Mouse (Mus musculus) heart, postnatal 14 days (tissue): ENCODE measurements at regions not wholly inside any gene's neighbourhood (a gene's known extent, or its start where the extent isn't known, plus 50 kb on each side); places are given as distances from the start of the nearest gene placed in this dataset.
A peak's percentile ranks its signal among the peaks of the same experiment; 100 is the strongest.
"Not testable (repeated sequence)": the region's sequence is repeated elsewhere in the genome, so short reads cannot be mapped to it uniquely, and the experiment has no call there.

ENCODE experiments used
- DNase-seq, 2 experiments: peaks; one replicate each; pipeline ENCODE4 v3.0.0; 2021 to 2022
- intact Hi-C: fragments of 180-260 bp; cut with DNase I; formaldehyde crosslinking; loops from one replicate; pipeline ENCODE4 v1.15.1; 2025

DNA sequence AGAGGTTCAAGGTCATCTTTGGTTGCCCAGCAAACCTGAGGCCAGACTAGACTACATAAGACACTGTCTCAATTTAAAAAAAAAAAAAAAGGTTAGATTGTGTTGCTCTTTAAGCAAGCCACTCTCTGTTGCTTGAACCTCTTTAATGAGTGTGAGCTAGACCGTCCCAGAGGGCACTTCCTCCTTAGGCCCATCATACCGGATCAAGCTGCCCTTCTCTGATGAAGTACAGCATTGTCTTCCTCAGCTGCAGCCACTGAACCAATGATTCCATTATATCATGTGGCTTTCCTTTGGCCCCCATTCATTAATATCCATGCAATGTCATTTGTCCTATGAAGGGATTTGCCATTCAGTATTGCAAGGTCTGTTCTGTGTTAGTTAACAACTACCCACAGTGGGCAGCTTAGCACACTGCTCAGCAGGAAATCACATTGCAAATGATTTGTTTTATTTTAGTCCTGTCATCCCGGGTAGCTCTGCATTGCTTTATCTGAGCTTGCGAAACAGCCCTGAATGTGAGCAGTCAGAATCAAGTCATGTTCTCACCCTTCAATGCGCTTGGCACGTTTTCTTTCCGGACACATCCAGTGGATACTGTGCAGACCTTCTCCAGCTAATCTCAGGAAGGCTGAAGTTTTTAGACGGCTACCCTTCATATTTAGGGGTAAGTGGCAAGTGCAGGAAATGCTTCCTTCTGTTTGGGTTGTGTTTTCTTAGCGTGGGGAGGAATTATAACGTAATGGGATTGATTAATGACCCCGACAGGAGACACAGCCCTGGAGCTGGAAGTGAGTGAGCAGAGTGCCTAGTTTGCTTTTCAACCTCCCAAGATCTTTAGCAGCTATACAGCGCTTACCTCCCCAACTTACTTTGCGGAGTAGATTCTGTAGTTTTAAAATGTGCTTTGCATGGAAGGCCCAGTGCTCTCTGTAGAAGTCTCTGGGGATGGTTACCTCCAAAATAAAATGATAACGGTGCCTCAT, 82.2 kb upstream of the Slc25a13 start:
- intact Hi-C loops: loop anchor here (10.0 kb wide), 2 partner anchors 276 to 566 kb away; partner anchors contain the start of genes Dlx6 and Sem1
- DNase-seq: peak; percentile 58 to 60

- intact Hi-C loops: loop anchor here (10.0 kb wide), 2 partner anchors 279 to 569 kb away; partner anchors contain the start of genes Dlx6 and Sem1
- DNase-seq: not testable (repeated sequence)
Measured at GRCm38 (mm10) chr6:6295551-6295950, 78.6 kb upstream of the Slc25a13 start.

GRCm38 (mm10) chr6:6291781-6292180, 74.8 kb upstream of the Slc25a13 start:
- DNase-seq: no peak
- intact Hi-C loops: loop anchor here (10.0 kb wide), 2 partner anchors 283 to 573 kb away; partner anchors contain the start of genes Dlx6 and Sem1

- intact Hi-C loops: loop anchor here (10.0 kb wide), 2 partner anchors 284 to 574 kb away; partner anchors contain the start of genes Dlx6 and Sem1
- DNase-seq: no peak
Measured at GRCm38 (mm10) chr6:6290427-6290826, 73.5 kb upstream of the Slc25a13 start.

DNA sequence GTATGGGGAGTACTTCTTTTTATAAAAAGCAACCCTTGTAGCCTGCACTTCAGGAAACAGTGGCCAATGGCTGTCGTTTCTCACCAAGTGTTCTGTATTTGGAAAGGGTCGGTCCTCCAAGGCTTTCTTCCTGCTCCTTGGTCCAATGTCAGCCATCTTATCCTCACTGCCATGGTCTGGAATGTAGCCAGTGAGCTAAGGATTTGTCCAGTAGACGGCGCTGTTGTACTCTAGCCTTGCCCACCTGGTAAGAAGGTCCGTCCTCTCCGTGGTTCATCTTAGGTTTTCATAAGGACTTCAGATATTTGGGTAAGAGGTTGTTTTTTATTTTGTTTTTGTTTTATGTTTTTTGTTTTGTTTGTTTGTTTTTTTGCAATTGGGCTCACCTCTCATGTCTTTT, 72.8 kb upstream of the Slc25a13 start:
- intact Hi-C loops: loop anchor here (10.0 kb wide), 2 partner anchors 285 to 575 kb away; partner anchors contain the start of genes Dlx6 and Sem1
- peak in 1 of 2 experiments; percentile 57 for DNase-seq

DNA sequence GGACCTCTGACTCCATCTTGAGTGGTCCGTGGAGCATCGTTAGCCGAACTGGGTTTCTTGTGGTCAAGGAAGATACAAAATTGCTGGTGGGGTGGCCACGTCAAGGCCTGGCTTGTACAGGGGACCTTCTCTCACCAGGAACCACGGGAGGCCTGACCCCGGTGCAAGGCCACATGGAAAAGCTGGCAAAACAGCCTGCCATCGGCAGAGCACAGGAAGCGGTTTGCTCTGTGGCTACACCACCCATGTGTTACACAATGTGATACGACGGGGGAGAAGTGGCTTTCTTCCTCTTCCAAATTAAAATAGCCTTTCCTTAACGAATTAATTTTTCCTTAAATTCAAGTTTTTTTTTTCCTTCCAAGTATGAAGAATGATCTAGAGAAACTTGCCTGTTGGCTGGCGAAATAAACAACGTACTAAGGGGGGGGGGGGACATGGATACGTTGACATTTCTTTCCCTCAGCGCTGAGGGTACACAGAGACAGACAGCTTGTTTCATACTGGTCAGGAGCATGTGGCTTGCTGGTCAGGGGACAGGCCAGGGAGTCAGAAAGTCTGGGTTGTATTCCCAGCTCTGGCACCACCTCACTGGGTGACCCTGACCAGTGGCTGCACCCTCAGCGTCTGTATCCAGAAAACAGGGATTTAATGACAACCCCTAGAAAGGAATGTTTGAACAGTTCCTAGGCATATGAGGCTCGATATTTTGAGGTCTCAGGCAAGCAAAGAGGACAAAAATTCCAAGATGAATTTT, 64.0 kb upstream of the Slc25a13 start:
- intact Hi-C loops: no loop called here
- no peak for DNase-seq

DNA sequence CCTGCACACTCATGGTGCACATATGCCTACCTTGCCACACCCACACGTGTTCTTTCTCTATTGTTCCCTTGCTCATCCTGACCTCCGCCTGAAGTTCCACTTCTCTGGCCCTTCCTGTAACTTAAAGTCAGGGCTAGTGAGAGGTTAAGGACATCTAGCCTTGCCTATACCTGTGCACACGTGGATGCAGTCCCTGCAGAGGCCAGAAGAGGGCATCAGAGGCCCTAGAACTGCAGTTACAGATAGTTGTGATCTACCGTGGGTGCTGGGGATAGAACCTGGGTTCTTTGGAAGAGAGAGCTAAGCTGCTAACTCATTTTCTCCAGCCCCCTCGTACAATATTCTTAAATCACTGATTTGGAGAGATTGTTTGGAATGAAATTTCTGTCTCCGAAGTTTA, 62.7 kb upstream of the Slc25a13 start:
- intact Hi-C loops: no loop called here
- DNase-seq: no peak

DNA sequence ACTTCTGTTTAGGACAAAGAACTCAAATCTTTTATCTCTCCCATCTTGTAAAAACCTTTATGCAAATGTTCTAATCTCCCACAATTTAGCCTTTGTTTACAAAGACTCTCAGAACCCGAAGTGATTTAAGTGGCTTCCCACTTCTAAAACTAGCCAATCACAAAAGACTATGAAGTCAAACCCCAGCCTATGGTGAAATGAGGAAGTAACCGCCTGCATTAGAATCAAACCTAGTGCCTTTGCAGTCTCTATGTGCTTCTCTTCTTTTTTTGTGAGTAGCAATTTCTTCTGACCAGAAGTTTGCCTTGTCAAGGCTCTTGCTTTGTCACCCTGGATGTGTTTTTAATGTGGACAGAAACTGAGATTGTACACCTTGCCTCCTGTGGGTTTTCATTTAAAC, 53.6 kb upstream of the Slc25a13 start:
- DNase-seq: no peak
- intact Hi-C loops: no loop called here
